Mouse (Mus musculus): ENCODE results near the gene Heatr4.

The Heatr4 gene

DNA sequence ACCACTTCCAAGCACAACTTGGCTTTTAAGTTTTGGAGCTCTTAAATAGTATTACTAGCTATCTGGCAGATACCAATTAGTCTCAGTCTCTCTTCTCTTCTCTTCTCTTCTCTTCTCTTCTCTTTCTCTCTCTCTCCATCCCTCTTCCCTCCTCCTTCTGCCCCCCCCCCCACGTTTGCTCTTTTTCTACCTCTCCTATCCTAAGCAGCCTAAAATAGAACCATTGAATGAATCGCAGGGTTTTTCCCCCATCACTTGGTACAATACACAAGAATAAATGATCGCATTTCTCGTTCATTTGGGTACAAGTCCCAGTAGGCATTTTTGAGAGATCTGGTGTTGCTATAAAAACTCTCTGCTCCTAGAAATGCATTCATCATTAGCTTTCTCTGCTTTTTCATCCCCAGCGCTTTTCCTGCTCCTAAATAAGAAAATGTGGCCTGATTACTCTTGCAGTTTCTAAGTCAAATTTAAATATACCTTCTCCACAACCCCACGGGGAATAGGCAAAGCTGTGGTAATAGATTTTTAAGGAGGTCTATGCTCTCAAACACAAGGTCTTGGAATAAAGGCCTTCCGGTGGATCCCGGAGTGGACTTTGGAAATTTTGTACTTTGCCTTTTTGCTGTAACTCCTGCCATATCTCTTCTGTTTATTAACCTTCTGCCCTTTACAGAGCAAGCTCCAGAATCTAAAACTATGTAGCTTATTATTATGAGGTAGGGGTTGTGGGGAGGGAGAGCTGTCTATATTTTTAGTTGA lies 61.7 kb downstream of the Heatr4 start:
- POLR2A ChIA-PET: interaction anchor here (0.5 to 2.1 kb wide), 12 partner anchors 9 to 439 kb away, joined by 3 to 12 read pairs (median 4); partner anchors contain the start of gene Riox1 (in 2 of the 4)

DNA sequence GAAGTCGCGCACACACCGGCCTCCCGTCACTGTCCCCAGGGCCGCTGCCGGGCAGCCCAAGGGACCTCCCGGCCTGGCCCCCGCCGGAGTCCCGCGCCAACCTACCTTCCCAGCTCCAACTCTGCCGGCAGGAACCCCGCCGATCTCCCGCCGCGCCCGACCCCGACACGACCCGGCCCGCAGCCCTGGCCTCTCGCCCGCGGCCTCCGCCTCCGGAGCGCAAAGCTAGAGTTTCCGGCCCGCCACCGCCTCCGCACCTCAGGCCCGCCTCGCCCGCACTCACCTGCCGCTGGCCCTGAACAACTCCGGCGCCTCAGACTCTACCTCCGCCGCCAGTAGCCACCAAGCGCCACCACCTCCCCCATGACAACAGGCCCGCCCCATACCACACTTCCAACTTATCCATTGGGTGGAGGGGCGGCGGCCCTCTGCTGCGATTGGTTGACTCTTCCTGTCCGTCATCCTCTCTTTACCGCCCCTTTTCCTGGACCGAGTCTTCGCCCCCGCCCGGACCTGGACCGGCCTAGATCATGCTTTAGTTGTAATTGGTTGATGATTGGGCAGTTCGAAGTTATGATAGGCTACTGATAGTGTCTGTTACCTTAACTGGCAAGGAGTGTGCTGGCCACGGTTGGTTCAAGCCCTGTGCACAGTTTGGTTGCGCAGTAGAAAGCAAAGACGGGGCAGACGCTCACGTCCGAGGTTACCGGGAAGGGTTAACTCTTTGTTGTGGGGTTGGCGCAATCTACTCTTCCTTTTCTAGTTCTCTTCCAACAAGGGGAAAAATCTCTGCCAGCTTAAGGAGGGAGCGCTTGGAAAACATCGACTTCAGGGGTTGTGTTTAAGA lies 62.9 kb downstream of the Heatr4 start, which contains the start of gene Numb:
Gene Numb (minus strand): TSS at position 400 of the 847 bp plus-strand sequence.
- POLR2A ChIA-PET: interaction anchor here (0.7 to 2.1 kb wide), 13 partner anchors 11 to 233 kb away, joined by 3 to 12 read pairs (median 4); partner anchors contain the start of genes Riox1 (in 2 of the 4) and Acot3 (in 1 of the 4)
- CTCF ChIA-PET: interaction anchor here in 2 of 4 experiments (0.5 to 1.0 kb wide), 2 partner anchors 139 to 850 kb away, joined by 3 to 6 read pairs; no protein-coding TSS in a partner anchor

More for the DNA sequence above, 61.7 kb downstream of the Heatr4 start:
- CTCF ChIA-PET: interaction anchor here in 1 of 4 experiments (0.6 to 1.0 kb wide), 2 partner anchors 27 to 138 kb away, joined by 3 read pairs; partner anchors contain the start of gene Riox1

DNA sequence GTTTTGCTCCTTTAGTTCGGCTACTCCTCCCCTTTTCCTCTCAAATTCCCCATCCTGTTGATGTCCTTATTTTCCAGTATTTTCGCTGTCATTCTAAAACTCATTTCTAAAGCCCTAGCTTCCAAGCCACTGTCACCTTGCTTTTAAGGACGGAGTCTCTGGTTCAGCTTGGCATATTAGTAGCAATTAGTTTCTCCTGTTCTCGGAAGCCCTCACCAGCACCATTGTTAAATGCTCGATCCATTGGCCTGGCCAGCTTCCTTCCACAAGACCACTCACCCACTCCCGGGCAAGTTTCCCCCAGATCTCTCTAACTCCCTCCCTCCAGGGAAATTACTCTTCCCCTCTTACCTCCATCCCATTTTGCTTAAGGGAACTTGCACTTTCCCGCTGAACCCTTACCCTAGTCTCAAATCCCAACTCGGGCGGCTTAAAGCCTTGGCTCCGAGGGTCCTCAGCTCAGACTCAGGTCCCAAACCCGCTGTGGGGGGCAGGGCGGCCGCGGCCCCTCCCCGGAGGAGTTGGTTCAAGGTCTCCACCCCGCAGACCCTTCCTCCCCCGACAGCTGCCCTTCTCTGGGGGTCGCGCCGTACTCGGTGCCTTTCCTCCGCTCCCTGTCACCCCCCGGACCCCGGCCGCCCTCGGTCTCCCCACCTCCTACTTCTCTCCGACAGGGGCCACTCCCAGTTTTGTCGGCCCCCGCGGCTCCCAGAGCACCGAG lies 63.8 kb downstream of the Heatr4 start:
- ChIA-PET POLR2A (interaction anchor here (0.5 to 1.8 kb wide), 13 partner anchors 10 to 425 kb away, joined by 3 to 10 read pairs (median 3); partner anchors contain the start of genes Riox1 (in 2 of the 4), Acot3 (in 1 of the 4) and Acot6 (in 1 of the 4)), CTCF (no interaction called here)

DNA sequence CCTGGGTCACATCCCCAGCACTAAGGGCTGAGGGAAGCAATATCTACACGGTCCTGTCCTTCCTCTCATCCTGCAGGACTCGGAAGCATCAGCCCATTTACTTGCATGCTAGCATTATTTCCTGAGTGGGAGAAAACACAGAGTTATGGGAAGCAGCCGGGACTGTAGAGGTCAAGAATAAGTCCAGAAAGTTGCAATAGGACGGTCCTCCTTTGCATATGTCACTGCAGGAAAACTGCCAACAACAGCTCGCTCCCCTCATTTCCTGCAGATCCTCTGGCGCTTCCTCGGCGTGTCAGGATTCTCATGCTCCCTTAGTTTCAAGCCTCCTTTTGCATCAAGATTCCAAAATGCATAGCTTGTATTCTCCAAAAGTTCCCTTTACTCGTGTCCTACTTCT lies 67.8 kb downstream of the Heatr4 start:
- CTCF ChIA-PET: no interaction called here
- POLR2A ChIA-PET: interaction anchor here in 1 of 4 experiments (1.4 kb wide), 1 partner anchor 11 kb away, joined by 5 read pairs; no protein-coding TSS in a partner anchor

DNA sequence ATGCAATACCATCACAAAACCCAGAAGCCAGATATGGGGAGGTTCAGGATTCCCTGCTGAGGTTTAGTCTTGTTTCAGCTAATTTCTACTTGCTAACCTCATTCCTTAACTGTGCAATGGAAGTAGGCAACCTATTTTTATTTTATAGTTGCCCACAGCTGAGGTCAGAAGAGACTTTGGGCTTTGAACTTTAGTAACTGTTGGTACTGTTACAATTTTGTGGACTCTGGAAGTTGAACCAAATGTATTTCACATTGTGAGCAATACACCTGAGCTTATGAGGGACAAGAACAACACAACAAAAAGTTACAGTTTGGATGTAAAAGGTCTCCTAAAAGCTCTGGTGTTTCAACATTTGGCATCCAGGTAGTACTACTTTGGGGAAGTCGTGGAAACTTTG lies 69.9 kb downstream of the Heatr4 start:
- ChIA-PET POLR2A (interaction anchor here in 3 of 4 experiments (0.7 to 1.9 kb wide), 6 partner anchors 10 to 1056 kb away, joined by 3 to 5 read pairs (median 3); partner anchors contain the start of genes Arel1 (in 1 of the 3), Fcf1 (in 1 of the 3), Heatr4 (in 1 of the 3) and Riox1 (in 1 of the 3)), CTCF (interaction anchor here in 1 of 4 experiments (0.6 kb wide), 2 partner anchors 23 to 148 kb away, joined by 3 read pairs; no protein-coding TSS in a partner anchor)

DNA sequence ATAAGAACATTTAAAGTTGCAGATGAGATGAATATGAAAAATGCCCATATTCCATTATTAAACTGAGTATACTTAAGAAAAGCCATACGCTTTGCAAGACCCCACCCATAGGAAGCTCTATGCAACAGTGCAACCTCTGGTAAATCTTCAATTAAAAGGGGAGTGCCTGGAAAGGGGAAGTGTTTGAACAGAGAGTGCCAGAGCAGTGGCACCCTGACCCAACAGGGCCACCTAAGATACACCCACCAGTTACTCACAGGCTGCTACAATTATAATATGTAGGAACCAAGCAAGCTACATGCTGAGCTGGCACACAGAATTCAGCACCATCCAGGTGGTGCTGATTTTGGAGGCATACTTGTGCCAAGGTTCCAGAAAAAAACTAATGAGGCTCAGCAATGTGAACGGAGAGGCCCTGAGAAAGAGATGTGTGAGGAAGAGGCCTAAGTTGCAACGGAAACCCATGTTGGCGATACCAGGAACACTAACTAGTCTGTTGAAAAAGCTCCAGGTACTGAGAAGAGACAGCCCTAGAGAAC lies 70.4 kb downstream of the Heatr4 start:
- POLR2A ChIA-PET: interaction anchor here in 2 of 4 experiments (1.0 to 1.9 kb wide), 3 partner anchors 10 to 68 kb away, joined by 3 to 5 read pairs (median 3); no protein-coding TSS in a partner anchor
- CTCF ChIA-PET: interaction anchor here in 1 of 4 experiments (0.6 kb wide), 1 partner anchor 146 kb away, joined by 10 read pairs; no protein-coding TSS in a partner anchor

DNA sequence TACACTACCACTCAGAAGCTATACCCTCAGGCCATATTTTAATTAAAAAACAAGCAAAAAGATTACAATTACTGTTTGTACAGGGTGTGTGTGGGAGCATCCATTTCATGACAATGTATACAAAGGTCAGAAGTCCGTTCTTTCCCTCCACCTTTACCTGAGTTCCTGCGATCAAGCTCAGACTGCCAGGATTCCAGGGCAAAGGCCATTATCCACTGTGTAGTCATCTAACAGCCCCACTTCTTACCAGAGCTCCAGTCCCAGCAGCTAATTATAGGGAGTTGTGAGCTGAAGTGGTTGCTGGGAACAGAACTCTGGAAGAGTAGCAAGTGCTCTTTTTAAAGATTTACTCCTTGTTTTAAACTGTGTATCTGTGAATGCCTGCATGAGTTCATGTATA lies 74.2 kb downstream of the Heatr4 start:
- CTCF ChIA-PET: no interaction called here
- POLR2A ChIA-PET: interaction anchor here in 3 of 4 experiments (1.0 to 1.4 kb wide), 3 partner anchors 9 to 29 kb away, joined by 3 to 6 read pairs (median 3); no protein-coding TSS in a partner anchor

Measured in embryonic stem cell, embryonic (primary cell).